Mouse (Mus musculus) gastrocnemius, postnatal 4 days (tissue): Measurements from ENCODE around the gene Prss30. TPM values are rescaled to one million over a fixed set of nuclear protein-coding genes. Genes with fewer than 3 reads are reported as not detected.
A peak's percentile ranks its signal among the peaks of the same experiment; 100 is the strongest.
"Not testable (repeated sequence)": the region's sequence is repeated elsewhere in the genome, so short reads cannot be mapped to it uniquely, and the experiment has no call there.

ENCODE experiments used
- DNase-seq, 2 experiments: peaks; one replicate each; pipeline ENCODE4 v3.0.0; 2021 to 2022; ENCODE audit warnings: low spot score in 2 of 2, mixed read lengths in 2 of 2
- total RNA-seq, 2 experiments: library from RNA; stranded (reverse); gene quantifications; 2 replicates each; pipeline ENCODE4 v1.2.3; 2021

The Prss30 gene
- total RNA-seq, 2 experiments from 2014 or later, result not detected

- no peak for DNase-seq
Measured at GRCm38 (mm10) chr17:23989802-23990201, 9.4 kb upstream of the Prss30 start.

GRCm38 (mm10) chr17:23984989-23985388 lies 4.6 kb upstream of the Prss30 start:
- DNase-seq, result no peak

- DNase-seq, result no peak
Measured at GRCm38 (mm10) chr17:23982912-23983311, 2.5 kb upstream of the Prss30 start.

DNA sequence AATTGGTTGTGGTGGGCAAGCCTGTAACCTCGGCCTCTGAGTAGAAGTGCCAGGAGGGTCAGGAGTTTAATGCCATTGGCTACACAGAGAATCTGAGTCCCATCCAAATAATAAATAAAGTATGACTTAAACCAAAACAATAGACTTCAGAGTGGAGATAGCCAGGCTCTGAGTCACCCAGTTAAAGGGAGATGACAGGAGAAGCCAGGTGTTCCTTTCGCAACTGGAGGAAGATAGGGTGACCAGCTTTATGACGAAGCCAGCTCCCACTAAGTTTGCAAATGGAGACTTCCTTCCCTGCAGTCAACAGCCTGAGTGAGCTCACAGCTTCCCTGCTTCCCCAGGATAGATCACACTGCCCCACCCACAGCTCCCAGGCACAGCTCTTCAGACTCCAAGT lies 895 bp downstream of the Prss30 start:
- DNase-seq, result no peak

DNA sequence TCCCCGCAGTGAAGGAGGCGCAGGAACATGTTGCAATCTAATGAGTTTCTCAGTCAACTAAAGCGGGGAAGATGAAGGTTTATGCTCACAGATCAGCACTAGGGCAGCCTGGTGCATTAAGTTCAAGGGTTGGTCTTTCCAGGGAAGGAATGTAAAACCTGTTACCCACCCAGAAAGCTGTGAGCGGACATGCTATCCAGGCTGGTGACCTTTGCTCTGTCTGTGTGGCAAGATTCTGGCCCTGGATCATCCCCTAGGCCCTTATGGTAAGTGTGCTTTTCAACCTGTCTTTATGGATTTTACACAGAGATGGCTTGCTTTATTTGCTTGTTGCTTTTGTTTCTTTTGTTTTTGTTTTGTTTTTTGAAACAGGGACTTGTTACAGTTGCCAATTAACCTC lies 3.7 kb downstream of the Prss30 start:
- DNase-seq, result no peak

GRCm38 (mm10) chr17:23971315-23971714 lies 9.1 kb downstream of the Prss30 start:
- DNase-seq, result no peak

- peak; percentile 50 to 74 for DNase-seq
Measured at GRCm38 (mm10) chr17:23969231-23969630, 11.1 kb downstream of the Prss30 start.

DNA sequence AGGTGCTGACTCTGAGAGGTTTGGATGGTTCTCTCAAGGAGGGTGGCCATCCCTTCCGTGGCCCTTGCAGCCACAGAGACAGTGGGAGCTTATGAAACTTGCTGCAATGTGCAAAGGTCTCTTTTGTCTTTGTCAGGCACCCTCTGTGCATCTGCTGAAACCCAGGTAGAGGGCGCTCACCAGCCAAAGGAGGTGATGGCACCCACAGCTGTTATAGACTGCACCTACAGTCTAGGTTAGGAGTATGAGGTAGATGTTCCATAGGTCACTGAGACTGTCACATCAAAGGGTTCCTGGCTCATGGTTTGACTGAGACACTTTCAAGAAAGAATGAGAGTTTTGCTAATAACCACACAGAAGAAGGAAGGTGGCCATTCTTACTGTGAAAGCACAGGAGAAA lies 11.6 kb downstream of the Prss30 start:
- DNase-seq, result no peak

- no peak for DNase-seq
Measured at GRCm38 (mm10) chr17:23966658-23967401, 13.5 kb downstream of the Prss30 start.

GRCm38 (mm10) chr17:23965805-23966425 lies 14.5 kb downstream of the Prss30 start:
- DNase-seq, result no peak

- DNase-seq, result no peak
Measured at GRCm38 (mm10) chr17:23961573-23962122, 18.7 kb downstream of the Prss30 start.

DNA sequence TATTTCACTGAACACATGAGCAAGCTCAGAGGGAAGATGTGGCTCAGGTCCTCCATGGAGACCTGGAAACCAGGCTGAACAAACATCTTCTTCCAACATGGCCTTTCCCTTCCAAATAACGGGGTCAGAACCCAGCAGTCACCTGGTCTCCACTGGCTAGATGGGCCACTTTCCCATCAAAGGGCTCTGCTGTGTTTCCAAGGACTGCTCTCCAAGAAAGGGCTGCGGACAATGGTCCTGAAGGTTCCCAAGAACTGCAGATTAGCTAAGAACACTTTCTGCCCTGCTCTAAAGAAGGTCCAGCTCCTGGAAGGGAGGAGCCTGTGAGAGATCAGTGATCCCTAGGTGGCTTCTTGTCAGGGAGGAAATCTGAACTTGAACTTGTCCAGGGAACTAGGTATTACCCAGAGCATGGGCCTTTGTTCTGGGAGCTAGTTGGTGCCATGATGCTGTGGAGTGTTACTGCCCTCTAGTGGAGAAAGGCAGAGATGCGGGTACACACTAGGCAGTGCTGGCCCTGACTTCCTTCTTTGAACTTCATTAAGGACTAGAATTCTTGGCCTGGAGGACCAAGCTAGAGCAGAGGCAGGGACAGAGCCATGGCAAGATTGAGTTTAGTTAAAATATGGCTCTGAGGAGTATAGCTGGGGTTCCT lies 20.2 kb downstream of the Prss30 start:
- peak; percentile 57 to 67 for DNase-seq

DNA sequence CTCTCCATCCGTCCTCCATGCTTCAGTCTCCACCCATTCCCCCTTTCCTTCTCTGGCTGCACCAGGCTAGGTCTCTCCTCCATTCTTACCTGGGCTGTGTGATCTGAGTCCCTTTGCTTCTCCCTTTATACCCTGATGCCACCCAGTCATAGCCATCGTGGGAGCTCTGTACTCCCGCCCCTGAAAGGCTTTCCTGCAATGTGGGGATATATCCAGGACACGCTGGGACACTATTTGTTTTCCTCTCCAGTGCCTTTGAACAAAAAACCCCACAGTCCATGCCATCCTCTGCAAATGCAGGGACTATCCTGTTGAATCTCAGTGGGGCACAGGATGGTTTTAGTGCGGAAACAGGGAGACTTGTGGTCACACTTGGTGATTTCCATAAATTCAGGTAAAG lies 25.2 kb downstream of the Prss30 start, which contains the start of gene Sbpl:
Sbpl (minus strand) TSS at position 101 of the 400 bp plus-strand sequence.
- DNase-seq, result no peak

GRCm38 (mm10) chr17:23950828-23951227 lies 29.5 kb downstream of the Prss30 start:
- not testable (repeated sequence) for DNase-seq

DNA sequence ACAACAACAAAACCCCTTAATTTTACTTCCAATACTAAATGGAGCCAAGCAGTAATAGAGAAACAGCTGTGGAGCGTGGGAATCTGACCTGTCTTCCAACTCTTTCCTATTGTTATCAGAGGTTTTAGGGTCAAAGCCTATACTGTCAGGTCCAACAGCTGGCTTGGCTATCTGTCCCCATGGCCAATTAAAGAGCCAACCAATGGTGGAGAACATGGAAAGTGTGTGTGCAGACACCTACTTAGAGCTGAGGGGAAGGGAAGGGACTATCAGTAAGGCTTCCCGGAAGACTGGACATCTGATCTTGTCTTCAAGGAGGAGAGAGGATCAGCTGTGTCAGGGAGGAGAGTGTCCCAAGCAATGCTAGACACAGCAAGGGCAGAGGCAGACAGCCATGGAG lies 31.3 kb downstream of the Prss30 start:
- DNase-seq, result no peak

GRCm38 (mm10) chr17:23947486-23947885 lies 32.9 kb downstream of the Prss30 start:
- DNase-seq, result not testable (repeated sequence)

DNA sequence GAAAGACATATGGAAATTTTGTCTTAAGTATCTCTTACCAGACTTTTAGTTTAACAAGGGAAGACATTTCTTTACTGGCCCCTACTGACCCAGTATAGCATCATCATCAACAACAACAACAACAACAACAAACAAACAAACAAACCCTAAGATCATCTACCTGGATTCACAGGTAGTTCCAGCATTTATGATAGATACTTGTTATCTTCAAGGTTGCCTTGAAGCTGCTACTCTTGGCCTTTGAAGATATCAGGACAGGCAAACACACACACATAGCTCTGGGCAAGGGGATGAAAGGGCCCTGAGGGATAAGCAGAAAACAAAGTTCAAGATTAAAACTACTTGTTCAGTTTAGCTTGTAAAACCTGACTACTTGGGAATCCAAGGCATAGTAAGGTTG lies 39.0 kb downstream of the Prss30 start, which contains the start of gene Sbp:
Sbp (plus strand) TSS at position 301 of the 400 bp plus-strand sequence.
- DNase-seq, result no peak

- no peak for DNase-seq
Measured at GRCm38 (mm10) chr17:23931157-23931556, 49.2 kb downstream of the Prss30 start.

DNA sequence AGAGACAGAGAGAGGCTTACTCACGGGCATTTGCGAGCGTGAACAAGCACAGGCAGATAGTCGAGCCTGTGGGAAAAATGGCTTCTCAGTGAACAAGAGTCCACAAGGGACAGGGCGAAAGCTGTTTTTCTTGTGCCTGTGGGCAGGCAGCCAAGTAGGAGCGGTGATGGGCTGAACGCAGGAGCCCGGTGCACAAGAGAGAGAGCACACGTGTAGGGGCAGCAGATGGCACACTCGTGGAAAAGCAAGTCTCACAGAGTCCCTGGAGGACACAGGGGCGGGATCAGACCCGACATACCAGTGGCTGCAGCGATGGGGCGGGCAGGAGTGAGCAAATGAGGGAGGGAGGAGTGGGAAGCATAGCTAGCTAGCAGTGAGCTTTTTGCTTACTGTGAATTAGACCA lies 55.3 kb downstream of the Prss30 start:
- peak; percentile 50 to 68 for DNase-seq

GRCm38 (mm10) chr17:23924531-23925007 lies 55.8 kb downstream of the Prss30 start:
- peak; percentile 78 to 89 for DNase-seq
